Mouse (Mus musculus): ENCODE measurements around the gene Zcchc7.

- TF ChIP-seq POLR2A (IDR thresholded peaks at IDR 0.05; ENCODE audit: low read depth, low read length) = no peak
- no peak for TF ChIP-seq CTCF (IDR thresholded peaks at IDR 0.05; ENCODE audit: extremely low read depth, insufficient read length, insufficient replicate concordance, low read depth, low read length)
Observed at GRCm38 (mm10) chr4:44776651-44777050, 21.0 kb downstream of the Zcchc7 start.

Measured in small intestine, adult 2 months (tissue).